Mouse (Mus musculus): Measurements from ENCODE around the gene Odf3. TPM values are rescaled to one million over a fixed set of nuclear protein-coding genes. Genes with fewer than 3 reads are reported as not detected.
A peak's percentile ranks its signal among the peaks of the same experiment; 100 is the strongest.

Odf3 gene
- not detected for total RNA-seq (2021)

GRCm38 (mm10) chr7:140847755-140848580, at the start of gene Odf3:
Gene Odf3, plus strand, starts transcription at chr7:140847805.
- intact Hi-C loops (cut with DNase I): loop anchor here (5.0 kb wide), 1 partner anchor 324 kb away; the partner anchor contains the start of gene Rnh1
- DNase-seq: no peak

GRCm38 (mm10) chr7:140798212-140798611, 49.4 kb upstream of the Odf3 start:
- DNase-seq: no peak
- intact Hi-C loops (cut with DNase I): no loop called here

- DNase-seq: no peak
- intact Hi-C loops (cut with DNase I): no loop called here
Observed at GRCm38 (mm10) chr7:140802629-140803028, 45.0 kb upstream of the Odf3 start.

- peak in 1 of 2 experiments; percentile 22 for DNase-seq
- intact Hi-C loops (cut with DNase I): no loop called here
Observed at GRCm38 (mm10) chr7:140805704-140806103, 41.9 kb upstream of the Odf3 start.

- intact Hi-C loops (cut with DNase I): no loop called here
- no peak for DNase-seq
Observed at GRCm38 (mm10) chr7:140810496-140810895, 37.1 kb upstream of the Odf3 start.

- intact Hi-C loops (cut with DNase I): no loop called here
Observed at GRCm38 (mm10) chr7:140811714-140812113, 35.9 kb upstream of the Odf3 start.

GRCm38 (mm10) chr7:140812850-140813249, 34.8 kb upstream of the Odf3 start:
- intact Hi-C loops (cut with DNase I): no loop called here
- no peak for DNase-seq

More at GRCm38 (mm10) chr7:140811714-140812113, 35.9 kb upstream of the Odf3 start:
- DNase-seq: no peak

- intact Hi-C loops (cut with DNase I): no loop called here
- DNase-seq: no peak
Observed at GRCm38 (mm10) chr7:140820173-140820572, 27.4 kb upstream of the Odf3 start.

GRCm38 (mm10) chr7:140821305-140821652, 26.3 kb upstream of the Odf3 start:
- DNase-seq: no peak

GRCm38 (mm10) chr7:140821653-140822329, 25.8 kb upstream of the Odf3 start, which contains the start of gene Zfp941:
Gene Zfp941, minus strand, starts transcription at chr7:140822178.
- intact Hi-C loops (cut with DNase I): no loop called here
- DNase-seq: no peak

More at GRCm38 (mm10) chr7:140821305-140821652, 26.3 kb upstream of the Odf3 start:
- intact Hi-C loops (cut with DNase I): no loop called here

GRCm38 (mm10) chr7:140822731-140823130, 24.9 kb upstream of the Odf3 start:
- DNase-seq: no peak
- intact Hi-C loops (cut with DNase I): no loop called here

GRCm38 (mm10) chr7:140828171-140828881, 19.3 kb upstream of the Odf3 start:
- intact Hi-C loops (cut with DNase I): no loop called here
- no peak for DNase-seq

- no peak for DNase-seq
- intact Hi-C loops (cut with DNase I): loop anchor here (10.0 kb wide), 1 partner anchor 757 kb away; no protein-coding TSS in a partner anchor
Observed at GRCm38 (mm10) chr7:140831447-140831846, 16.2 kb upstream of the Odf3 start.

- no peak for DNase-seq
- intact Hi-C loops (cut with DNase I): loop anchor here (10.0 kb wide), 1 partner anchor 759 kb away; no protein-coding TSS in a partner anchor
Observed at GRCm38 (mm10) chr7:140833341-140833740, 14.3 kb upstream of the Odf3 start.

- no peak for DNase-seq
- intact Hi-C loops (cut with DNase I): loop anchor here (10.0 kb wide), 1 partner anchor 760 kb away; no protein-coding TSS in a partner anchor
Observed at GRCm38 (mm10) chr7:140834968-140835757, 12.4 kb upstream of the Odf3 start, which contains the start of gene Urah. Gene Urah, plus strand, starts transcription at chr7:140835018.

- intact Hi-C loops (cut with DNase I): loop anchor here (10.0 kb wide), 1 partner anchor 761 kb away; no protein-coding TSS in a partner anchor
- DNase-seq: no peak
Observed at GRCm38 (mm10) chr7:140835758-140836087, 11.9 kb upstream of the Odf3 start.

GRCm38 (mm10) chr7:140836243-140837115, 11.1 kb upstream of the Odf3 start:
- DNase-seq: no peak
- intact Hi-C loops (cut with DNase I): loop anchor here (10.0 kb wide), 1 partner anchor 762 kb away; no protein-coding TSS in a partner anchor

GRCm38 (mm10) chr7:140839556-140839955, 8.0 kb upstream of the Odf3 start:
- no peak for DNase-seq
- intact Hi-C loops (cut with DNase I): loop anchor here (10.0 kb wide), 1 partner anchor 765 kb away; no protein-coding TSS in a partner anchor
